Mouse (Mus musculus) left cerebral cortex, postnatal 4 days (tissue): Measurements from ENCODE around the gene Hc. TPM values are rescaled to one million over a fixed set of nuclear protein-coding genes. Genes with fewer than 3 reads are reported as not detected.

Experiments
- DNase-seq: peaks from one replicate; pipeline ENCODE4 v3.0.0-alpha.2; 2022
- intact Hi-C: fragments of 180-260 bp; cut with DNase I; formaldehyde crosslinking; loops from one replicate; pipeline ENCODE4 v1.15.1; 2025
- total RNA-seq, 2 experiments: library from RNA; stranded (reverse); gene quantifications; 2 replicates each; pipeline ENCODE4 v1.2.3; 2021

Hc gene
- under 1 TPM in 1 of 2 experiments, not detected in 1; 0.18 TPM for total RNA-seq

- intact Hi-C loops = no loop called here
- DNase-seq = no peak
These were observed at the start of gene Hc for GRCm38 (mm10) chr2:35061338-35061737. Gene Hc (minus strand): TSS chr2:35061438.

GRCm38 (mm10) chr2:35110521-35110920, 49.3 kb upstream of the Hc start:
- DNase-seq = no peak
- intact Hi-C loops = no loop called here

GRCm38 (mm10) chr2:35109924-35110304, 48.7 kb upstream of the Hc start:
- DNase-seq = no peak
- intact Hi-C loops = loop anchor here (10.0 kb wide), 2 partner anchors 195 to 235 kb away; partner anchors contain the start of genes Cutal, Phf19 and Psmd5

DNA sequence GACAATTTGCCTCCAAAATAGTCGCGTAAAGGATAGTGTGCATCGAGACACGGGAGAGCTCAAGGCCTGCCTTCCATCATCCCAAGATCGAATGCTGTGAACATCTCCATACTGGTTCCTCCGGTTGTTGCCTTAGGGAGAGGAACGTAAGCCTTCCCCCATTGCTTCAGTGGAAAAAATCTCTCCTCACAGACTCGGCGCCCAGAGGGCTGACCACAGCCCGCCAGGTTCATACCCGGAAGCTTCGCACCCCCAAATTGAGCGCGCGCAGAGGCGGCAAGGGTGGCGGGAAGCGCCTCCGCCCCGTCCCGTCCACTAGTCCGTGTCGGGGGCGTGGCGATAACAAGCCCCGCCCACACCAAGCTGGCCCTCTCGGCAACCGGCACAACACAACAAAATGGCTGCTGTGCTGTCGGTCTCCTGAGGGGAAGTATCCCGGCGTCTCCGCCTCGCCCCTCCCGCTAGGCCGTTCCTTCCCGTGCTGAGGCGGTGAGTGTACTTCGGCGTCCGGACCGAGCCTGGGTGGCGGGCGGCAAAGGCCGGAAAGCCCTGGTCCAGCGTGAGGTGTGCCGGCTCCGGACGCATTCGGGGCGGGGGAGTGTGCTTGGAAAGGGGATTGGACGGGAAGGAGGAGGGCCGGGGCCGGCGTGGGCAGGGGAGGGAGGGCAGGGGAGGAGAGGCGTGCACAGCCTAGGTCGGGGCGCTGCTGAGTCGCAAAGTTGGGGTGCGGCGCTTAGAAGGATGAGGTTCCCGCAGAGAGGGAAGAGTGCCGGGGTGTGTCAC, 48.1 kb upstream of the Hc start, which contains the start of gene Cntrl:
TSS of gene Cntrl (plus strand) at position 352 of the 783 bp plus-strand sequence.
- intact Hi-C loops = loop anchor here (10.0 kb wide), 2 partner anchors 195 to 235 kb away; partner anchors contain the start of genes Cutal, Phf19 and Psmd5
- DNase-seq = peak; percentile 96

GRCm38 (mm10) chr2:35108712-35109111, 47.5 kb upstream of the Hc start:
- peak; percentile 42 for DNase-seq
- intact Hi-C loops = loop anchor here (10.0 kb wide), 2 partner anchors 194 to 234 kb away; partner anchors contain the start of genes Cutal, Phf19 and Psmd5

DNA sequence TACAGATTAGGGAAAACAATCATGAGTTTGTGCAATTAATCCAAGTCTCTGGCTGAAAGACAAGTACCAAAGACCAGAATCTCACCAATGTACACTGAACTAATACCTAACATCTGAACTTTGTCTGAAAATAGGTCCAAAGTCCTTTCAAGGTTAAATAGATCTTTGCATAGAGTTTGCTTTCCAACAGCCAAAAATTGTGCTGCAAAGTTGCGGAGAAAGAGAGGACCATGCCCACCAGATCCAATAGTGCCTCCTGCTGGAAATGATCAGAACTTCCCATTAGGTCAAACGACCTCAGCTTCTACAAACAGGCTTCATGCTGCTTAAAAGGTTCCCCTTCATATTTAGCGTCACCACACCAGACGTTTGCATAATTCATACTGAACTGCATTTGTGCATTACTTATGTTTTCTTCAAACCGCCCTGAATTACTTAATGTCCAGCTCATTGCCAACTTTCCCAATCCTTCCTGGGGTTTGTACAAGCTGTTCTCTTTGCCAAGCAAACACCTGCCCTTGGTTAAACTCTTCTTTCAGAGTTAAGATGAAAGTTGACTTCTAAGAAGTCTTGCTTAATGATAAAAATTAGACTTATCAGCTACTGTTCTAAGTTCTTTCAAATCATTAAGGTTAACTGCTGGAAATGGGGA, 46.9 kb upstream of the Hc start:
- intact Hi-C loops = loop anchor here (10.0 kb wide), 2 partner anchors 193 to 233 kb away; partner anchors contain the start of genes Cutal, Phf19 and Psmd5
- DNase-seq = no peak

GRCm38 (mm10) chr2:35104843-35105242, 43.6 kb upstream of the Hc start:
- intact Hi-C loops = loop anchor here (10.0 kb wide), 2 partner anchors 190 to 230 kb away; partner anchors contain the start of genes Cutal, Phf19 and Psmd5
- no peak for DNase-seq

DNA sequence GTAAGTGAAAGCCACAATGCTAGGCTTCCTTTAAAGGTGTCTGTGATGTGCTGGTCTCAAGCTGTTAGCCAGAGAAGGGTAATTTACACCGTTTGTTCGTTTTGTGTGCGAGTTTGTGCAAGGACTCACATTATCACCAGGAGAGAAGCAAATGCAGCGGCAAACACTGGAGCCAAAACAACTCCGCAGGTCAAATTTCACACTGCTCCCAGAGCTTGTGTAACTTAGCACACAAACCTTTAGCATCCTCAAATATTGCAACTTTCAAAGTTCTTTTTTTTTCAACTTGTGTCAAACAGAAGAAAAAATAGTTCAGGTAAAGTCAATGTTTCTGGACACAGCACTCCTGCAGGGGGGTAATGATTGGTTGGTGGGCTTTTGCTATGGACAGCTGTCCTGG, 42.3 kb upstream of the Hc start:
- no peak for DNase-seq
- intact Hi-C loops = loop anchor here (10.0 kb wide), 2 partner anchors 189 to 229 kb away; partner anchors contain the start of genes Cutal, Phf19 and Psmd5

DNA sequence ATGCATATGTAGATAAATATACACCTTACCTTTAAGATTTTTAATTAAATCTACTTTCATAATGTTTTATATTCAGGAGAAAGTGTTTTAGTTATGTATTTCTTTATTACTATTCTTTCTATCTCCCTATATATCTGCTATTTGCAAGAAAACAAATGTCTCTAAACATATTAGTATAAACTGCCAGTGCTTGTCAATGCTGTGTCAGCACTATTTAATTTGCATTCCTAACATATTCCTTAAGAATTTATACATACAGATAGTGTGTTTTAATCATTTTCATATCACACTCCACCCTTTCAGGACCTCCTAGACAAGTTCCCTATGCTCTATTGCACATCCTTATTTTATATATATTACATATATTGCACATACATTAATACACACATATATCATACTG, 41.5 kb upstream of the Hc start:
- intact Hi-C loops = loop anchor here (10.0 kb wide), 2 partner anchors 188 to 228 kb away; partner anchors contain the start of genes Cutal, Phf19 and Psmd5
- DNase-seq = no peak

DNA sequence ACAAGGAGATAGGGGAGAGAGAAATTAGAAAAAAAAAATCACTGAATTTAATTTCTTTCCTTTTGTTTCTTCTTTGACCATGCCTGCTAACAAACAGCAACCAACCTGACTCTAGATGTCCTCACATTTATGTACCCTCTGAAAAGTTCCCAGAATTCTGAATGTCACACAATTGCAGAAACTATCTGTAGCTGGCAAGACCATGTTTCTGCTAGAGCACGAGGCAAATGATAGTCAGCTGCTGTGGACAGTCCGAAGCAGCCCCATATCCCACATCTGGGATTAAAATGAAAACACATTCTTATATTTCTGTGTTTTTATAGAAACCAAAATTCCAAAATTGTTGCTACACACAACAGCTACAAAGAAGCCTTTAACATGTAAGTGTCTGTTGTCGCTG, 40.2 kb upstream of the Hc start, which contains the start of gene AI182371:
TSS of gene AI182371 (minus strand) at position 101 of the 400 bp plus-strand sequence.
- no peak for DNase-seq
- intact Hi-C loops = loop anchor here (10.0 kb wide), 2 partner anchors 187 to 227 kb away; partner anchors contain the start of genes Cutal, Phf19 and Psmd5

DNA sequence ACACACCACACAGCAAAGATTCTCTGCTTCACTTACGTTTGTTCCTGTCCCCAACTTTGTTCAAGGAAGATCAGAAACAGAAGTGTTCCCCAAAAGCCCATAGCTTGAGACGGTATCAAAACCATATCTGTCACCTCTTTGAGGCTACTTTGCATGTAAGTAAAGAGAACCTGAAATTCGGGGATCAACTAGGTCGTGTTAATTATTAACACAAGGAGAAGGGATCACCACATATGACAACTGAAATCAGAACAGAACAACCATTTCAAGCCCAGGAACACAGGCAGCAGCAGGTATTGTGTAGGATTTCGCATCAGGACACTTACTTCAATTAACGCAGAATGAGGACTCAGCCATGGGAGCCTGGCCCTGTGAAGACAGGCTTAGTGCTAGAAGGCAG, 39.3 kb upstream of the Hc start:
- no peak for DNase-seq
- intact Hi-C loops = loop anchor here (10.0 kb wide), 2 partner anchors 186 to 226 kb away; partner anchors contain the start of genes Cutal, Phf19 and Psmd5

- intact Hi-C loops = no loop called here
- DNase-seq = no peak
These were observed 26.2 kb upstream of the Hc start for GRCm38 (mm10) chr2:35087418-35087817.

GRCm38 (mm10) chr2:35079166-35079565, 17.9 kb upstream of the Hc start:
- DNase-seq = no peak
- intact Hi-C loops = no loop called here

GRCm38 (mm10) chr2:35074328-35074727, 13.1 kb upstream of the Hc start:
- intact Hi-C loops = no loop called here
- DNase-seq = no peak

GRCm38 (mm10) chr2:35072547-35072946, 11.3 kb upstream of the Hc start:
- DNase-seq = no peak
- intact Hi-C loops = no loop called here

- intact Hi-C loops = no loop called here
- no peak for DNase-seq
These were observed 9.0 kb upstream of the Hc start for GRCm38 (mm10) chr2:35070275-35070674.

DNA sequence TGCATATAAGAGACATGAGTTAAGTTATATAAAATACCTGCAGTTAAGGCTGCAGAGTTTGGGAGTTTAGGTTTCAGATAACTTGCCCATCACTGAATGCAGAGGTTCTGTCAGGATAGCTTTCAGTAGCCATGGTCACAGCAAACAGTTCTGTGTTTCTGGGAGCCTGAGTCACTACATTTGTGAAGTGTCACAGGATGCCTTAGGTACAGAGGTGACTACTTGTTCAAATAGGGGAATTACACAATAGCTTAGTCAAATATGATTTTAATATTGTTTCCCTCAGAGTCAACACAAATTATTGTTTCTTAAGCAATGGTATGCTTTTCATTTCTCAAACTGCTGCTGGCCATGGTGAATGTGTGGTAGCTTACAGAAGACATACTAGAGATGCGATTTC, 7.9 kb upstream of the Hc start:
- intact Hi-C loops = no loop called here
- DNase-seq = no peak

GRCm38 (mm10) chr2:35067117-35067516, 5.9 kb upstream of the Hc start:
- no peak for DNase-seq
- intact Hi-C loops = no loop called here

GRCm38 (mm10) chr2:35066525-35067082, 5.4 kb upstream of the Hc start:
- intact Hi-C loops = no loop called here
- DNase-seq = no peak

DNA sequence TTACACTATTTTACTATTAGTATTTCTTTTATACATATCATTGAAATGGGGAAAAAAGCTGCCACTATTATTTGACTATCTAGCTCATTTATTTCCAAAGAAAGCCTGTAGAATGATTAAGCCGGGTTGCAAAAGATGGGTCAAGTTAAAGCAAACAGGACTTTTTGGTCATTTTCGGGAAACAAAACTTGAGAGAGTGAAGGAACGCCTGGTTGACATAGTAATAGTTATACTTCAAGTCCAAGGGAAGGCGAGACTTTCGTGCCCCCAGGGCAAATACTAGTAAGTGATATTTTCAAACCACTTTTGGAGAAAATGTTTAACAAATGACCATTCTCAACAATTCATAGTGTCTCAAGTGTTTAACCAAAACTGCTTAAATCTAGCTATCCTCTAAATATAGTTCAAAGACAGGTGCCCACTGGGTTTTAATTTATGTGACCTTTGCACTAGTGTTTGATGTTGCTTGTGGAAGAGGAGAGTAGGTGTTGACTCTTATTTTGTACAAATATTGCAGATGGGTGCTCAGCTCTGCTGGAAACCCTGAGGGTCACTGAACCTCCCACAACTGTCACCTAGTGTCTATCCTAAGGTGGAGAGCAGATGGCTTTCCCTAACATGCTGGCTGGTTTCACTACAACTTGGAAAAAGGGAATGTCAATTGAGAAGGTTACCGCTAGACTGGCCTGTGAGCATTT, 2.2 kb upstream of the Hc start:
- DNase-seq = no peak
- intact Hi-C loops = no loop called here
